Mouse (Mus musculus) forebrain, embryonic 14.5 days (tissue): ENCODE results near the gene Gm12888. TPM values are rescaled to one million over a fixed set of nuclear protein-coding genes. Genes with fewer than 3 reads are reported as not detected.
"Not testable (repeated sequence)": the region's sequence is repeated elsewhere in the genome, so short reads cannot be mapped to it uniquely, and the experiment has no call there.

Experiments
- ATAC-seq: fragments of 200-750 bp; cut with Nextera tagmentation; 2 replicates; pipeline ENCODE4 v1.8.0; 2017; ENCODE audit warnings: mild to moderate bottlenecking, moderate library complexity
- DNase-seq: peaks from one replicate; pipeline ENCODE4 v3.0.0-alpha.2; 2015; ENCODE audit warnings: low spot score
- H3K27ac ChIP-seq: fragments of 300-500 bp; sonication (generic); 2 replicates; pipeline ENCODE4 v1.5.1; 2014; ENCODE audit warnings: low read depth, mild to moderate bottlenecking, control low read depth, low read length, moderate library complexity
- H3K27me3 ChIP-seq: fragments of 300-500 bp; sonication (generic); replicated peaks from 2 replicates; pipeline ENCODE4 v1.6.1; 2014; ENCODE audit warnings: low read length, control low read depth, mixed read lengths; ENCODE audit not compliant: control insufficient read depth, insufficient read depth
- H3K36me3 ChIP-seq: fragments of 300-500 bp; sonication (generic); 2 replicates; pipeline ENCODE4 v1.6.1; 2014; ENCODE audit warnings: low read length, control low read depth; ENCODE audit not compliant: control insufficient read depth, insufficient read depth
- H3K4me1 ChIP-seq: fragments of 300-500 bp; sonication (generic); 2 replicates; pipeline ENCODE4 v1.6.1; 2014; ENCODE audit warnings: antibody characterized with exemption, low read length, control low read depth; ENCODE audit not compliant: control insufficient read depth, insufficient read depth
- H3K4me2 ChIP-seq: fragments of 300-500 bp; sonication (generic); 2 replicates; pipeline ENCODE4 v1.6.1; 2014; ENCODE audit warnings: mild to moderate bottlenecking, control low read depth, low read length
- H3K4me3 ChIP-seq: fragments of 300-500 bp; sonication (generic); 2 replicates; pipeline ENCODE4 v1.5.1; 2014; ENCODE audit warnings: low read depth, low read length, control low read depth
- H3K9ac ChIP-seq: fragments of 300-500 bp; sonication (generic); 2 replicates; pipeline ENCODE4 v1.6.1; 2014; ENCODE audit warnings: mild to moderate bottlenecking, low read length, control low read depth, moderate library complexity
- H3K9me3 ChIP-seq: fragments of 300-500 bp; sonication (generic); replicated peaks from 2 replicates; pipeline ENCODE4 v1.6.1; 2016; ENCODE audit warnings: low read length, control low read depth, mixed read lengths; ENCODE audit not compliant: control insufficient read depth
- whole genome bisulfite sequencing: fragments of 180-500 bp; shearing (Covaris S2); extraction: QIAGEN DNeasy Blood & Tissue Kit; methylation state at CpG from one replicate; pipeline ENCODE4 v1.1.7; 2014; 5-methylcytosine and 5-hydroxymethylcytosine counted together
- polyA plus RNA-seq: library from polyadenylated mRNA; unstranded; fragments of >200 nt; fragmentation: Nextera tagmentation; extraction: Ambion mirVana; gene quantifications from 2 replicates; pipeline ENCODE4 v1.2.1, GENCODE M21; 2014

Gm12888 gene
- not detected in 2 replicates for polyA plus RNA-seq

GRCm38 (mm10) chr4:121324817-121325216, at the start of gene Gm12888:
Gene Gm12888 (minus strand): TSS chr4:121324917.
- H3K27me3 ChIP-seq, H3K9me3 ChIP-seq, H3K4me1 ChIP-seq, ATAC-seq, H3K4me3 ChIP-seq, H3K27ac ChIP-seq, H3K36me3 ChIP-seq, H3K4me2 ChIP-seq, DNase-seq, H3K9ac ChIP-seq: not testable (repeated sequence)
- 61% methylated on average over 3 of the region's 5 CpGs for WGBS

Other genes starting within 250 kb of the Gm12888 start
- 22.3 and 26.3 TPM in 2 replicates for gene Zmpste24, start 226.7 kb downstream of the Gm12888 start, polyA plus RNA-seq
- not detected in 2 replicates for gene Tmco2, start 215.7 kb downstream of the Gm12888 start, polyA plus RNA-seq
- gene Rlf, start 109.8 kb downstream of the Gm12888 start, polyA plus RNA-seq = 17.9 and 22.4 TPM in 2 replicates
- not detected in 2 replicates for gene Gm12886, start 98.2 kb upstream of the Gm12888 start, polyA plus RNA-seq